Mouse (Mus musculus) retina, adult 2 months (tissue): ENCODE results near the gene Foxa2.

Experiments
- DNase-seq: peaks from one replicate; pipeline ENCODE4 v3.0.0-alpha.2; 2012; ENCODE audit warnings: low read depth, low spot score

The Foxa2 gene

DNA sequence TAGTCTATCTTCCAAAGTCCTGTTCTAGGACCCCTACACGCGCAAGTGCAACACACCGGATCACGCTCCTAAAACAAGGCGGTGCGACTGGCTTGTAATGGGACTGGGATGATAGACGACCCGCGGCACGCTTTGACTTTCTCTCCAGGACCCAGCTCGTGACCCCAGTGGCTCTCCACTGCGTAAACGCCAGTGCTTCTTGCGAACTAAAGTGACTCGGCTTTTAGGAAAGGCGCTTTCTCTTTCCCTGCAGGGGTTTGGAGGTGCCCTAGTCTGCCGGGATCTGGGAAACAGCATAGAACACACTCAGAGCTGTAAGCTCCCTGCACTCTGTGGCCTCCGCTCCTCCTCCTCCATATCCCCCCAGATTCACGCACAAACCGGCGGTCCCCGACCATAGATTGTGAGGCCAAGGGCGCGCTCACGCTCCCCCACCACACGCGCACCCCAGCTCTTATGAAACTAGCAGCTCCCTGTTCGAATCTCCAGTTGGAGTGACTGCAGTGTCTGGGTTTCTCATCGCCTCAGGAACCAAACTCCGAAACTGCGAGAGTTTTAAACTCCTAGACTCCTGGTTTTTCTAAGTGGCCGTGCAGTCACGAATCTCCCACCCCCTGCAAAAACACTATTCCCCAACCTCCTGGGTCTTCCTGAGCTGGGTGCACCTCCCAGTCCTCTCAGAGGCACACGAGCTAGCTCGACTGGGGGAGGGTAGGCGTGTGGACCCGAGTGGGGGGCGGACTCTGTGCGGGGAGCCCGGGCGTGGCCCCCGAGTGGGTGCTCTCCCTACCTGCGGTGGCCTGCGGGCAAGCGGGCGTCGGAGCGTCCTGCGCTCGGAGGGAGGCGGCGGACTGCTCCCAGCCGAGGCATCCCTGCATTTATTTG, 7.2 kb downstream of the Foxa2 start:
- no peak for DNase-seq

DNA sequence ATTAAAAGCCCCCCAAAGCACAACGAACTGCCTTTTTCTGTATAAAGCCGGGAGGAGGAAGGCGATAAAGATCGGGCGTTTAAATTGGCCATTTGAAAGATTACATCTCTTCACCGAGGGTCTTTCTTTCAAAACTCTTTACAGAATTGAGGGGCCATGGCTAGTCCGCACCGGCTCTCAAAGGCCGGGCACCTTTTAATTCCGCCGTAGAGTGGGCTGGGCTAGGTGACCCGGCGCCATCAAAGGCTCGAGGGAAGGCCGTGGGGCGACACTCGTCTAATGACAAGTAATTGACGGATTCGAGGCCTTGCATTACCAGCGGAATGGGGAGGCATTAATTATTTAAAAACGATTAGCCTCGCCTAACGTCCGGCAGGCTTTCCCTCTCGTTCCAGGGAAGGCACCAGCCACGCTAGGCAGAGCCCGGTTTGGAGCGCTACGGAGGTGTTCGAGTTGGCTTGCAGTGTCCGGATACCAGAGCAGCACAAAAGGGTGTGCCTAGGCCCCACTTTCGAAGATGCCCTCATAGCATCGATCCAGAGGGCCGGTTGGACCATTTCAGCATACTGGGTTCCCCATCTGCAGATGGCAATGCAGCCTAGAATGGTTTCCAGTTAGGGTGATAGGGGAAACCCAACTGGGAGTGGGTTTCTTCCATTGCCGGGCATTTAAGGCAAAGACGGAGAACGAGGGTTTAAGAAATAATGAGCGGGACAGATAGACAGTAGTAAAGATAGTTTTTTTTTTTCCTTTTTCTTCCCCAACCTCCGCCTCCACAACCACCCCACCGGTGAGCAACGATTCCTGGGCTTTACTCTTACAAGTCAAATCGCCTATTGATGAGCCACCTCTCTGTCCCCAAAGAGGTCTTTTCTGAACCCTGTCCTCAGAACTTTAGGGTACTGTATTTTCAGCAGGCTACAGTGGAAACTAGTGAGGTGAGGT, 8.1 kb downstream of the Foxa2 start:
- DNase-seq = no peak

DNA sequence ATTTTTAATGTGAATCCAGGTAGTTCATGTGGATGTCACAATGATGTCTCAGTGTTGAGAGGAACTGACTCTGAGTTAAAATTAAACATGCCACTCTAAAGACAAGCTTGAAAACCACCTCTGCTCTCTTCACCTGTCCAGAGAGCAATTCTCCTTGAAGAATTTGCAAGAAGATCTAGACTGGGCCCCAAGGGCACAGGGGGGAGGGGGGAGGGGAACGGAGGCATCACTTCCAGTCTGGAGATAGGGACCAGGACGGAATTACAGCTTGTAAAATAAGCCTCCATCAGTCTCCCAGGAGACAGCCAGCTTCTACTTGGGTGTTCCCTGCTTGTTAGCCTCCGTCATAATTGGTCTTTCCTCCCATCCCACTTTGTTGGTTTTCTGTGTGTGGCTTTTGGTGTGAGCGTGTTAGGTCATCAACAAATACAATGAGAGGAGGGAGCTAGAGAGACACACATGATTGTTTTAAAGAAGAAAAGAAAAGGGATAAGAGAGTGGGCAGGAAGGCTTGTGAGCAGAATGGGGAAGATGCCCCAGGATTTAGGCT, 10.1 kb downstream of the Foxa2 start:
- DNase-seq = no peak

DNA sequence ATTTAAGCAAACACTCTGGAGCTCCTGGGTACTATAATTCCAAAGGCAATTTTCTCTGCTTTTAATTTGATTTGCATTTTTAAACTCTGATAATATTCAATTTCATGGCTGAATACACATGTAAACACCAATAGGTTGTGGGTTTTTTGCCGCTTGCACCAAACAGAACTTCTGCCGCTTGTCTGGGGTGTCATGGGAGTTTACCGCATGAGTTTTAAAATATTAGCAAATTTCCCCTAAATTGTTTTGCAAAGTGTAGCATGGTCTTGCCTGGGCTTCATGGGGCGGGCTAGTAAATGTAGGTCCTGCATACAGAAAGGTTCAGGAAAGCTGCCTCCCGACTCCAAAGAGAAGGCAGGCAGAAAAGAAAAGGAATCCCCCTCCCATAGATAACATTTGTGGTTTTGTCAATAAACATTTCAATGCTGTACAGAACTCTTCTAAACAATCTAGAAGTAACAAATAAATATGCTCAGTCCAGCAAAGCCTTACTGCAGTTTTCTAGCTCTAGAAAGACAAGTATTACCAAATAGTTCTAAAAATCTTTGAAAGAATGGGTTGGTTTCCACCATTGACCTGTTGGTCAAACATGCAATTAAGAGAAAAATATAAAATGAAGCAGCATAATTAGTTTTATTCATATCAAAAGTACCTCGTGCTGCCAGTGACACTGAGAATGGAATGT, 15.6 kb downstream of the Foxa2 start:
- DNase-seq = no peak

DNA sequence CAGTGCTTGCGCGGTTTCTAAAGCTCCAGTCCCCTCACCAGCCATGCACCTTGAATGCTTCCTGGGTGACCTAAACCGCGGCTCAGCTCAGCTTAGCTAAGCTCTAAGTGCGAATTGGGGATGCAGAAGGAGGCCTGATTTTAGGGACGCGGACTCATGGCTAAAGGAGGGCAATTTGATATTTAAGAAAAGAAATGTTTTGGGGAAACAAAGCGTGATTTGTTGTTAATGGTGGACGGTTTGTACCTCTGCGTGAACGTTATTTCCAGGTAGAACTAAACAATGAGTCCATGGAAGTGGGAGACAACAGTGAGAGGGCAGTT, 16.2 kb downstream of the Foxa2 start:
- no peak for DNase-seq

DNA sequence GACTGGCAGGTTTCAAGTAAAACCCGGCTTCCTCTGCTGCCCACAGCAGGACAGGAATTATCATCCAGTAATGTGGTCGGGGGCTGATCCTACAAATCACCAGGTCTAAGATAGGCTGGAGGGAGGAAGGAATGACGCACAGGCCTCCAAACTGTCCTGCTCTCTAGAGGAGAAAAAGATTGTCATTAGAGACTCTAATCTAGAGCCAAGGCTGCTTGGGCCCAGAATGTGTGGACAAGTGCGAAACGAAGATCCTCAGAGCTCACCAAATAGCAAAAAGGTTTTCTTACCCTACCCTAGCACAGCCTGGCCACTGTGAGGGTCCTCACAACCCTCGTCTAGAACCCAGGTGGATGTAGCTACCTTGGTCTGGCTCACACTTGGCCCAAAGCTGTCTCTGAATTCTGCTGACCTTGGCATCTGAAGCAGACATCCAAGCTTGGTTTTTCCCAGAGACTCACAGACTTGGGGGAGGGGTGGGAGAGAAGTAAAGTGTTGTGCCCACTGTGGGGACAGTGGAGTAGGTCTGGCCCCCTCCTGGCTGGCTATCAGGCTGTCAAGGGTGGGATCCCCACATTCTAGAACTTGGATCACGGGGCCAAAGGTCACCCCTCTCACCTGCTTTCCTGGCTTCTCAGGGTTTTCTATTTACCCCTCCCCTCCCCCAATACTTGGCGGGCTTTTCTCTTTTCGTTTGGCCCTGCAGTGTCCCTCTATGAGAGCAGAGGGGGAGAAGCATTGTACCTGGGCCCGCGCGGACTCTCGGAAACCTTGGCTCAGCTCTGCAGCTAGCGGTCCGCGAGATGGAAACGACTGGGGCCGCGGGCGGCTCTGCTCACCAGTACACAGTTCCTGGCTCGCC, 16.8 kb downstream of the Foxa2 start:
- no peak for DNase-seq

DNA sequence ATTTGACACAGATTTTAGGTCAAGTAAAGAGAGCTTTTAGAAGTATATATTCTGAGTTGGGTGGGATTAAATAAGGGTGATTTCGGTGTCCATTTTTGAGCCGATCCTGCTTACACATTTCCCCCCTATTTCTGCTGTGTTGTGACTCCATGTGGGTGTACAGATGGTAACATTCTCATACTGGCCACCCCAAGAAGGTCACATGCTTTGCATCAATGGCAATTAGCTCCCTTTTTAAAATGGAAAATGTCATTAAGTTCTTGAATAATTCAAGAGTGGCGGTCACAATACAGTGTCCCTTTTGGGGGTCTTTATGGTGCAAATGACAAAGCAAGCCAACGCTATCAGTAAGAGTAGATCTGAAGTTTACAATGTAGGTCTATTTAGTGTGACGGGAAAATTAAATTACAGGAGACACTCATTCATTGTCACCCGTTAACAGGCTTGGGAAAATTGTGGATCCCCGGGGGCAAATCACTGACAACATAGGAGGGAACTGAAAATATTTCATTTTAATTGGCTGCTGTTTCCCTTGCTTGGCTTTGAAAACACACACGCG, 17.6 kb downstream of the Foxa2 start:
- no peak for DNase-seq

DNA sequence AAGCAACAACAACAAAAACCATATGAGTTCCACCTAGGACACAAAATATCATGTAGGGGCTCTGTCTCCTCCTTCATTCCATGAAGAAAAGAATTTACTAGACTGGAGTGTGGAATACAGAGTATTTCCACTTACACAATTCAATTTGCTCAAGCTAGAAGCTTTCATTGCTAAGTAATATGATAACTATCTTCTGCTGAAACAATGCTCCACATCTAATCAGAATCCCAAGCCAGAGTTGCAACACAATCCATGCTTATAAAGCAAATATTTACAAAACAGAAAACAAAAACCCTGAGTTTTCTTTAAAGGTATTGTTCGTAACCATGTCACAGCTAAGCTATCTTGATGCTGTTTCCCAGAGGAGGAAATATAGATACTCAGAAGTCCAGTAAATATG, 20.4 kb downstream of the Foxa2 start:
- DNase-seq = no peak

DNA sequence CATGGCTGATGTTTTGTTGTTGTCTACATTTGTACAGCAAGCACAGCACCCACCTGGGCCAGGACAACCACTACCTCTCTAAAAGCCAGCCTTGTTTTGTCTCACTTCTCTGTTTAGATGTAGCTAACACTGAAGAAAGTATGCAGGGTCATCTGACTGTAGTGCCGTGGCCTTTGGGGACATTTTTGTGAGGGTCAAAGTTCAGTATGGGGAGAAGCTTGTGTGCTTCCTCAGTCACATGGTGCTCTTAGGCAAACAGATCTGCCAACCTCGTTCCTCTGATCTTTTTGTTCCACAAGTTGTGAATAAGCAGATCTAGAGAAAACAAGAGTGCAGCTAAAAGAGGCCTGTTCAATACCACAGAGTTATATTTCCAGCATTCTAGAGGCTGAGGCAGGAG, 21.3 kb downstream of the Foxa2 start:
- DNase-seq = no peak

DNA sequence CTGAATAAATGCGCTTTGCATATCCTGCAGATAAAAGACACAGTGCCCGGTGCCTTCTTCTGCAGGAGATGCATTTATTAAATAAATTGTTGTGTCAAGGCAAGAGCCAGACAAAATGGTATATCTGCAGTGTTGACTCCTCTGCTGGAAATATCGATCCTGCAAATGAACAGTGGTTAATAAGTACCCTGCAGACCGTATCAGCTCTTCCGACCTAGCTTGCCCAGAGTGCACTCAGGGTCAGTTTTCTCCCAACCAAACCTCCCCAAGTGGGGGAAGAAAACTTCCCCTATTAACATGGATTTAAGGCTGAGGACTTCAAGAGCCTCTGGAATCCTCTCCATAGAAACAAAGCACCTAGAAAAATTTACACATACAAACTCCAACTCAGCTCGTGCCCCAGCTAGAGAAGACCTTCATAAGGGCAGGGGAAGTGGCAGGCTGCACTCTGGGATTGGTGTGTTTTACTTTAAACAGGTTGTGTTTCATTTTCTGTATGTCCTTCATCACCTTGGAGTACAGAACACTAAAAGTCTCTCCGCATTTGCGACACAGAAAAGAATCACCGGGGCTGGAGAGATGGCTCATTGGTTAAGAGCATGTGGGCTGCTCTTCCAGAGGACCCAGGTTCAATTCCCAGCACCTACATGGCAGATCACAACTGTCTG, 22.4 kb downstream of the Foxa2 start:
- DNase-seq = no peak

DNA sequence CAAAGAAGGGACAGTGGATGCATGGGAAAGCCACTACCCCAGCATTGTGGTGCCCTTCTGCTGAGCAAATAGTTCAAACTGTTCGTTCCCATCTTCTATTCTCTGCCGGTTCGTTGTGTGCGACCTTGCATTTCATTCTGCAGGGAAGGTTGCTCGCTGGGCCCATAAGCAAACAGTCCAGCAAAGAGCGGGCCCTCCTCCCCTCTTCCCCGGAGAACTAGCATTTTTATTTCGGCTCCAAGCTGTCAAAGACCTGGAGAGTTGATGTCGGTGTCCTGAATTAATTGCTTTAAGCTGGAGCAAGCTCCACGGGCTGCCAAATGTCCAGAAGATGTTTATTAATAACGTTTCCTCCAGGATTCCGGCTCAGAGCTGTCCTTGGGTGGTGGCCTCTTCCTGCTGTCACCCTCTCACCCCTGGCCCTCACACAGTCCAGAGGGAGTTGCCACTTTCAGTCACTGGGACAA, 23.4 kb downstream of the Foxa2 start:
- no peak for DNase-seq

DNA sequence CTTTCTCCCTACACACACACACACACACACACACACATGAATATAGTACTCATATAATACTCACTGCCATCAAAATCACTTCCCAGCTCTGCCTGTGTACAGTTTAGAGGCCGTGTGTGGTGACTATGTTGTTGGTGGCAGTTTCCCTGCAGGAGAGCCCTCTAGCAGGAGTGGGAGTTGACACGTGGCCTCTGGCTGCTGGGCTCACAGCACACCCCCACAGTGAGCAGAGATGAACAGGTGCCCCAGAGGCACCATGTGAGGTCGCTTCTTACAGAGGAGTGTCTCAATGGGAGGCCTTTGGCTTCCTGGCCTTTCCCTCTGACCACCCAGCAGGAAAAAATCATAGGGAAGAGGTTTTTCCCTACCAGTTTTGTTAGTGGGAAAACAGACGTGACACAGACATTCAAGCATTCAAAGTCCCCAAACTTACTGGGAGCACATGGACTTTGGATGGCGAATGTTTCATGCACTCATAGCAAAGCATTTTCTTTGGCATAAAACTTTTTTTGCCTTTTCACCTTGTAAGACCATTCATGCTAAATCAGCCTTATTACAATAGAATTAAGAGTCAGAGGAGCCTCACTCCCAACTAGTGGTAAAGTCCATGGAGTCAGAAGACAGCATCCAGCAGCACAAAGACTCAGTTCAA, 24.7 kb downstream of the Foxa2 start:
- DNase-seq = no peak

DNA sequence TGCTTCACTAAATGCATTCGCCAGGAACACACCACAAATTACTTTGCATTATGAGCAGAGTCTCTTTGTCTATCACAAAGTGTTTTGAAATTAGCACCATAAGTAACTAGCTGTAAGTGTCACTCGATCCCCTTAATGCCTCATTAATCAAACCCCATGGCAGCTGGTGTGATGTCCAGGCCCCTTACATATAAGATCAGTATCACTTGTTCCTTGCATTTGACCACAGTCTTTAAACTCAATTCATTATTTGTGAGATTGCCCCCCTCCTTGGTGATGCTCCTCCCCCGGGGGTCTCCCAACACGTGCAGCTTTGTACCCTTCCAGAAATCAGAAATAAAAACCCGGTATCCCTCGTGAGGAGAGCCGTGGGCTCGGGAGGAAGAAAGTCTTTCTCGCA, 25.8 kb downstream of the Foxa2 start:
- no peak for DNase-seq

DNA sequence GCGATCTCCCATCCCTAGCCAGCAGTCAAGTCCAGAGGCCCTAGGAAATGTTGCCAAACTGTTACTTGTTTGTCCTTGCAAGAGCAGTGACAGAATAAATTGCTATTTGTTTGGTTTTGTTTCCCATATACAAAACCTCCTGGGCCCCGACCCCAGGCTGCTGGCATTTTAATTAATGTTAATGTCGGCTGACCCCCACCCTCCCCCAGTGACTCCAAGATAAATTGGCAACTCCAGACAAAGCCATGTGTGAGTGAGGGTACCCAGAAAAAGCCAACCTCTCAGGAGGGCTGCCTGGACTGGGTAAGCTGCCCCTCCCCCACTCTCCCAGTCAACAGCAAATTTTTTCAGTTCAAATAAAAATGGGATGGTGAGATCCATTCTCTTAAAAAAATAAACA, 26.6 kb downstream of the Foxa2 start:
- no peak for DNase-seq

DNA sequence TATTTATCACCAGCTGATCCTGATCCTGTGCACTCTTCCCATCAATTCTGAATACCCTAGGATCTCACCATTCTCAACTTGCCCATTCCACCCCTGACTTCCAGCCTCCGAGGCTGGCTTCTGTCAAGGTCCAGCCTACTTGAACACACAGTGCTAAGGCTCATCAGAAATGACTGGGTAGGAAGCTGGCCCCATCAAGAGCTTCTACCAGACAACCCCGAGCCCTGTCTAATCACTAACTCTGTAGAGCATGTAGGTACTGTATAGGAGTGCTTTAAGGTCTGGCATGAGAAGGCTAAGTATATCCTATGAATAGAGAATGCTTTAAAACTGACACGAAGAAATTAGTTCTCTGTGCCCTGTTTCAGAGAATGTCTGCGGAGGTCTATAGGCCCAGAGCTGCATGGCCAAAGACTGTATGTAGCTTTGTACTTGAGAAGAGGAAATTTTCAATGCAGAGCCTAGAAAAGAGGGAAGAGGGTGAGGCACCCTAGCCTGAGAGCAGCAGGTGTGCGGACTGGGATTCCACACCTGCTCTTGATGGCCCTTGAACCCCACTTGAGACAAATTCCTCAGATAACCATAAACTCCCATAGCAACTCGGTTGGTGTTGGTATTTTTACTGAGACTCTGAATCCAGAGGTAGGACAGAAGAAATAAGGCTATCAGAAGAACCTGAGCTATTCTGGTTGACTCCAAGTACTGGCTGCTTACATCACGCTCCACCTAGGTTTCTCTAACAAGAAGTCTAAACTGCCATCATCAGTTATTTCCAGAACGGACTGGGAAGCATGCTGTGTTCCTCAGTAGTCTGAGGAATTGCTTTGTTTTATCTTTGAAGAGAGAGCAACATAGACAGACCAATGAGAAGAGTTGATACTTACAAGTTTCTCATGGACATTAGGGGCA, 28.7 kb downstream of the Foxa2 start:
- no peak for DNase-seq

DNA sequence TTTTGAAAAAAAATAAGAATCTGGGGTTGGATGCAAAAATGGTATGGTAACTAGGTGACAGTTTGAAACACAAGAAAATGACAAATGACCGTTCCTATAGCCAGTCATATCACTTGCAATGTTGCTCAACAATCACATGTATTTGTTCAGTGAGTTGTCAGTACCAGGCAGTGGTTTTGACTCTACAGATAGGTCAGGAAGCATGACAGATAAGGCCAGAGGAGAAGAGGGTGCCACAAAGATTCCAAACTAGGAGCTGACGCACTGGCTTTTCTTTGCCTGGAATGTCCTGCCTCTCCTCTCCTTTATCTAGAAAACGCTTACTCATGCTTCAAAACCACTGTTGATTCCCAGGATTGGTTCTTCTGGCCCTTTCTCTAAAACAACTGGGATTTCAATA, 33.4 kb downstream of the Foxa2 start:
- DNase-seq = no peak

DNA sequence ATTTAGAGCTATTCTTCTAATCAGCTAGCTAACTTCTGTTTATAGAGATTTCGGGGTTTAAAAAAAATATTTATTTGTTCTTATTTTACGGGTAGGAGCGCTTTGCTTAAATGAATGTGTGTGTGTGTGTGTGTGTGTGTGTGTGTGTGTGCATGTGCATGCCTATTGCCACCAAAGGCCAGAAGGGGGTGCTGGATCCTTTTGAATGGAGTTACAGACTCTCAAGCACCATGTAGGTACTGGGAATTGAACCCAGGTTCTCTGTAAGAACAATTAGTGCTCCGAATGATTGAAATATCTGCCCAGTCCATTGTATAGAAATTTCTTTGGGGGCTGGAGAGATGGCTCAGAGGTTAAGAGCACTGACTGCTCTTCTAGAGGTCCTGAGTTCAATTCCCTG, 37.7 kb downstream of the Foxa2 start:
- DNase-seq = no peak
